Mouse (Mus musculus) liver, adult 2 months (tissue): Measurements from ENCODE around the gene Rplp2.

Experiments
- CTCF ChIP-seq: fragments of 200-500 bp; IDR thresholded peaks from 2 replicates; pipeline ENCODE4 v1.5.1; 2011; ENCODE audit warnings: low read depth, low read length, control low read depth
- POLR2A ChIP-seq: fragments of 200-500 bp; IDR thresholded peaks from 2 replicates; pipeline ENCODE4 v1.6.1; 2011; ENCODE audit warnings: low read length, control low read depth; ENCODE audit not compliant: insufficient read depth; ENCODE audit errors: extremely low read depth

- peak; percentile 23; the same call in 1 of the 2 replicates for TF ChIP-seq CTCF
- no peak for TF ChIP-seq POLR2A
These were observed 3.9 kb upstream of the Rplp2 start for GRCm38 (mm10) chr7:141443081-141443821.
